Mouse (Mus musculus): Measurements from ENCODE around the gene Arhgap6.

DNA sequence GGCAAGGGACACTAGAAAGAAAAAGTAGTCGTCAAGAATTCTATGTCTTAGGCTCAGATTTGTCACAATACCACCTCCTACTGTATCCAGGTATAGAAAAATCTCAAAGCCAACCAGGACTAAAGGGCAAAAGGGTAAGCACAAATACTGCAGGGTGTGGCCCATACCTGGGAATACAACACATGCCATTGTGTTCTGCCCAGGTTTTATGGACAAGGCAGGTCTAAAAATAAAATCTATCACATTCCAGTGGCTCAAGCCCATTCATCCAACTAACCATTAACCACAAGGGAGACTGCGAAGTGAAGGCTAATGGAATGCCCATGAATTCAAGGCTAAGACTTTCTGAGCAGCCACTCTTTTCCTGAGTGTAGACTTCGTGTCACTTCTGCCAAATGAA, 415.1 kb downstream of the Arhgap6 start:
- TF ChIP-seq ZNF384 (IDR thresholded peaks at IDR 0.05; ENCODE audit: low read depth, low read length) = no peak
- TF ChIP-seq HCFC1 (IDR thresholded peaks at IDR 0.05; ENCODE audit: borderline replicate concordance, insufficient read depth, low read length) = no peak
- no peak for TF ChIP-seq ZC3H11A (IDR thresholded peaks at IDR 0.05; ENCODE audit: borderline replicate concordance, low read depth, low read length)
- no peak for TF ChIP-seq MAFK (IDR thresholded peaks at IDR 0.05; ENCODE audit: insufficient read depth, low read depth, low read length)
